Mouse (Mus musculus) adrenal gland, adult 8-10 months (tissue): Measurements from ENCODE around the gene Gm9639. TPM values are rescaled to one million over a fixed set of nuclear protein-coding genes. Genes with fewer than 3 reads are reported as not detected.
"Not testable (repeated sequence)": the region's sequence is repeated elsewhere in the genome, so short reads cannot be mapped to it uniquely, and the experiment has no call there.

Source experiments
- DNase-seq: peaks from one replicate; pipeline ENCODE4 v3.0.0; 2022
- total RNA-seq, 4 experiments: library from RNA; stranded (reverse); gene quantifications; 2 replicates each; pipeline ENCODE4 v1.2.4; 2022

Gm9639 gene
- total RNA-seq = not detected

DNA sequence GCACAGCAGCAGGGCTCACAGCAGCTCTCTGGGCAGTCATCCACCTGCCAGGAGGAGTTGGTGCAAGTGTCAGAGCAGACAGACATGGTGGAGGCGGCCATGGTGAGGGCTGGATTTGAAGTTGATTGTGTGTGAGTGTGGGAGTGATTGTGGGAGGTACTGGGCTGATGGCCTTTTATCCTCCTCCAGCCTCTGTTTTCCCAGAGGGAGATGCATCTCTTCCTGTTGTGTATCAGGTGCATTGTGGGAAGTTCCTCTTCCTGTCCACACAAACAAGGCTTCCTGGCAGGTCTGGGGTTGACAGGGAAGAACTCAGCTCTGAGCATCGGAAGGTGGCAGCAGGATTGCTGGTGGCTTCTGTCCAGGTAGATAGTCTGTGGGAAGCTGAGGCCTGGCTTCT lies at the start of gene Gm9639:
TSS of gene Gm9639 (minus strand) at position 101 of the 400 bp plus-strand sequence.
- DNase-seq = no peak

GRCm38 (mm10) chr10:77839006-77839405 lies 44.1 kb upstream of the Gm9639 start:
- DNase-seq = peak; percentile 30

DNA sequence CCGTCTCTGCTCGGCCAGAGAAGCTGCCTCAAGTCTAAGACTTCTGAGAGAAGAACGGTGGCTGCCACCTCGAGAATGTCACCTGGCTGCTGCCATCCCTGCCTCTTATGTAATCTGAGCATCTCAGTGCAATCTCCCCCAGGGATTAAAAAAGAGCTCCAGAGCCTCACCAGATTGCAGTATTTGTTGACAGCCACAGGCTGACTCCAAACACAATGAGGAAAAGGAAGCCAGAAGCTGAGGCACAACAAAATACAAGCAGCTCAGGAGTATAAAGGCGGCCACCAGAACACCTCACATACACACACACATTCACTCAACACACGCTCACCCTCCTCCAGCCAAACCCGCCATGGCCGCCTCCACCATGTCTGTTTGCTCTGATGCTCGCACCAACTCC lies 40.8 kb upstream of the Gm9639 start, which contains the start of gene Krtap10-10:
TSS of gene Krtap10-10 (plus strand) at position 301 of the 400 bp plus-strand sequence.
- no peak for DNase-seq

GRCm38 (mm10) chr10:77826951-77827350 lies 32.1 kb upstream of the Gm9639 start, which contains the start of gene Krtap10-4:
Gene Krtap10-4 (minus strand): TSS chr10:77827095.
- DNase-seq = no peak

DNA sequence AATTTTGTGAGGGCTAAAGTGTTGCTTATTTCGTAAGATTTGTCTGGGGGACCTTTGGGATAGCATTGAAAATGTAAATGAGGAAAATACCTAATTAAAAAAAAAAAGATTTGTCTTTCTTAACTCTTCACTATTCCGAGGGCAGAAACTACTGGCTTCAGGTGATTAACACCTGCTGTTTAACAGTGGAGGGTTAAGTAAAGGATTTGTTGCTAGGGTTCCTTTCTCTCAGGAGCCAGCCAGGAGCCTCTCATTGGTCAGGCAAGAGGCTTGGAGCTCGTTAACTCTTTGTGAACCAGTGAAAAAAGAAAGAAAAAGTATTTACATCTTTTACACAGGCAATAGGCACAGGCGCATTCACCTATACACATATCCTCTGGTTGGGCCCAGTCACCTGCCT lies 24.3 kb upstream of the Gm9639 start:
- DNase-seq = no peak

DNA sequence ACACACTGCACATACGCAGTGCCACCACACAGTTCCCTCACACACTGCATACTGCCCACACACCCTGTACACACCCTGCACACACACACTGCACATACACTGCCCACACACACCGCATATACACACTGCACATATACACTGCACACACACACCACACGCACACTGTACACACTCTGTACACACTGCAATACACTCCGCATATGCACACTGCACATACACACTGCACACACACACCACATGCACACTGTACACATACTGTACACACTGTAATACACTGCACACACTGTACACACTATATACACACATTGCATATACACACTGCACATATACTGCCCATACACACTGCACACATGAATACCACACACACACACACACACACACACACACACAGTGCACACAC lies 23.6 kb upstream of the Gm9639 start:
- DNase-seq = no peak

DNA sequence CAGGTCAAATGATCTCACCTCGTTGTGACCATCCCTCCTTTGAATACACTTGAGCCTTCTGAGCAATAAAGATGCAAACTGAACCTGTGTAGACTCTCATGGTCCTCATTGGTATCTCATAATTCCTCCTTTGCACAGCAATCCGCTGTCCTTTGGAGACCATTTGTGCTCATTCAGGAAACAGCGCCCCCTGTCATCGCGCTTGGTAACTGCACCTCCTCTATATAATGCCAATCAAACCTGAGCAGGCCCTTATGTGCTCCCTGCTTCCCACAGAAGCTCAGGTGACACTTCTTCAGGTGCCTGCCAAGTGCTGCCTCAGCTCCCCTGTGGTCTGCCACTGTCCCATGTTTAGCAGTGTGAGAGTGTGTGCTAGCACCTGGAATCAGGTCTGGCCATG lies 20.6 kb upstream of the Gm9639 start:
- DNase-seq = no peak

DNA sequence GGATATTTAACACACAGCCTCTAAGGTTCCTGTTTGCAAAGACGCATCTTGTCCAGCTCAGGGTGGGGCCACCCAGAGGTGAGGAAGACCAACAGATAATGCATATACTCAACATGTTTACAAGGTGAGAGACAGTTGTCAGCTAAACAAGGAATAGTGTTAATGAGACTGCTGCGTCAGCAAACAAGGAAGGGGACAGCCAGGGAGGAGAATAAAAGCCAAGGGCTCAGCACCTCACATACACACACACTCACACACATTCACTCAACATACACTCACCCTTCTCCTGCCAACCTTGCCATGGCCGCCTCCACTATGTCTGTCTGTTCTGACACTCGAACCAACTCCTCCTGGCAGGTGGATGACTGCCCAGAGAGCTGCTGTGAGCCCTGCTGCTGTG lies 19.5 kb upstream of the Gm9639 start, which contains the start of gene Gm2696:
TSS of gene Gm2696 (plus strand) at position 301 of the 400 bp plus-strand sequence.
- no peak for DNase-seq

DNA sequence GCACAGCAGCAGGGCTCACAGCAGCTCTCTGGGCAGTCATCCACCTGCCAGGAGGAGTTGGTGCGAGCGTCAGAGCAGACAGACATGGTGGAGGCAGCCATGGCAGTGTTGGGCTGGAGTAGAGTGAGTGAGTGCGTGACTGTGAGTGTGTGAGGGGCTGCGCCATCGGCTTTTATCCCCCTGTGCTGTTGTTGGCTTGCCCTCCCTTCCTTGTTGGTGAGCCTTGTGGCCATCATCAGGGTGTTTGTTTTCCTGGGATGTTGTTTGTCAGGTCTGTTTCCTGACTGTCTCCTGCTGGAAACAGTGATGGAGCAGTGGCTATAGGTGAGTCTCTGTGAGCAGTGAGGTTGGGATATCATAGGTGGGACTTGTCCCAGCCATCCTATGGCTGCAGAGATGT lies 16.9 kb upstream of the Gm9639 start, which contains the start of gene Gm9507:
TSS of gene Gm9507 (minus strand) at position 101 of the 400 bp plus-strand sequence.
- no peak for DNase-seq

DNA sequence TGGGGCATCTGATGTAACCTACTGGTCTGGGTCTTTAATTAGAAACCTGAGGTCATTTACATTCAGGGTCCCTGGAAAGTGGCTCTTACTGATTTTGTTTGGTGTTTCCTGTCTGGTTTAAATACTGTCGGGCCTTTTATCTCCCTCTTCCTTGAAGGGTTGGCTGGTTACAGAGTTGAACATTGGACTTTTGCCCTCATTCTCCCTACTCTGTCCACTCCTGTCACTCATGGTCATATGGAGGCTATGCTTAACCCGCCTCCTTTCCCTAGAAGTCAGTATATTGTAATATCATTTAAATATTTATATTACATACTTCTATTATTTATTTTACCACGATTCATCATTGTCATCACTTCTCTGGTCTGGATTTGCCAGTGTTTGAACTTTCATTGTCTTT lies 9.2 kb upstream of the Gm9639 start:
- DNase-seq = no peak

GRCm38 (mm10) chr10:77798921-77799508 lies 4.1 kb upstream of the Gm9639 start, which contains the start of gene Gm19668:
Gene Gm19668 (minus strand): TSS chr10:77799133.
- DNase-seq = no peak

DNA sequence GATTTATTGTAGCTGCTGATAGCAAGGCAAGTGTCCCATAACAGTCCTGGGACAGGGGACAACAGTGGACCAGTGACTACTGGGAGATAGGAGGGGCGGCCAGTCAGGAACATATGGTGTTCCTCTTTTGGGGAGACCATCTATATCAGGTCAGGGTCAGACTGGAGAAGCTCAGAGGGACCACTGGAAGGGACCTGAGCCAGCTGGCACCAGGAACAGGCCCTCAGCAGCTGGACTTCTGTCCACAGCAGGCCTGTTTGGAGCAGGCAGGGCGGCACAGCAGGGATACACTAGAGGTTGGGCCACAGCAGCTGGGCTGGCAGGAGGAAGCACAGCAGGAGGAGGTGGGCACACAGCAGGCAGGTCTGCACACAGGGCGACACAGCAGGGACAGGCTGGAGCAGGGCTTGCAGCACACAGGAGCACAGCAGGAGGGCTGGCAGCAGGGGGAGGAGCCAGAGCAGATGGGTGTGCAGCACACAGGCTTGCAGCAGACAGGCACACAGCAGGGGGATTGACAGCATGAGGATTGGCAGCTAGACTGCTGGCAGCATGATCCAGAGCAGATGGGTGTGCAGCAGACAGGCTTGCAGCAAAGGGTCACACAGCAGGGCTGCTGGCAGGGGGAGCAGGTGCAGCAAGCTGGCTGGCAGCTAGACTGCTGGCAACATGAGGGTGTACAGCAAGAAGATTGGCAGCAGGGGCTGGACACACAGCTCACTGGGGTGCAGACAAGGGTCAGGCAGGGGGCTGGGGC lies 3.5 kb upstream of the Gm9639 start:
- not testable (repeated sequence) for DNase-seq

DNA sequence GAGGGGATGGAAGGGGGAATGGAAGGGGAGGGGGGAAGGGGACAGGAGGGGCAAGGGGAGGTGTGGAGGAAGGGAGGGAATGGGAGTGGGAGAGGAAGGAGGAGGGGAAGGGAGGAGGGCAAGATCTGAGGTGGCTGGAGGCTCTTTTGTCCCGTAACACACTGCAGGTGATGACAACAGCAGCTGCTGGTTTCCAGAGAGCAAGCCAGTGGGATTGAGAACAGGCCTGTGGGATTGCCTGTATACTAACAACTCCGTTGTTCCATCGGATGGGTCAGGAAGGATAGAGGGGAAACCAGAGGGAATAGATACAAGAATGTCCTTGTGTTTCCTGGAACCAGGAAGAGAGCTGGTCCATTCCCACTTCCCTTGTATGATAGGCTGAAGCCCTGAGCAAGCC lies 2.8 kb upstream of the Gm9639 start:
- DNase-seq = no peak

GRCm38 (mm10) chr10:77788621-77789020 lies 6.3 kb downstream of the Gm9639 start:
- no peak for DNase-seq

- not testable (repeated sequence) for DNase-seq
These were observed 7.0 kb downstream of the Gm9639 start, which contains the start of gene Gm7137 for GRCm38 (mm10) chr10:77787876-77788275. Gene Gm7137 (minus strand): TSS chr10:77788200.

GRCm38 (mm10) chr10:77783396-77783795 lies 11.5 kb downstream of the Gm9639 start:
- DNase-seq = not testable (repeated sequence)

- not testable (repeated sequence) for DNase-seq
These were observed 12.4 kb downstream of the Gm9639 start, which contains the start of gene Gm3250 for GRCm38 (mm10) chr10:77782442-77782841. Gene Gm3250 (minus strand): TSS chr10:77782542.

DNA sequence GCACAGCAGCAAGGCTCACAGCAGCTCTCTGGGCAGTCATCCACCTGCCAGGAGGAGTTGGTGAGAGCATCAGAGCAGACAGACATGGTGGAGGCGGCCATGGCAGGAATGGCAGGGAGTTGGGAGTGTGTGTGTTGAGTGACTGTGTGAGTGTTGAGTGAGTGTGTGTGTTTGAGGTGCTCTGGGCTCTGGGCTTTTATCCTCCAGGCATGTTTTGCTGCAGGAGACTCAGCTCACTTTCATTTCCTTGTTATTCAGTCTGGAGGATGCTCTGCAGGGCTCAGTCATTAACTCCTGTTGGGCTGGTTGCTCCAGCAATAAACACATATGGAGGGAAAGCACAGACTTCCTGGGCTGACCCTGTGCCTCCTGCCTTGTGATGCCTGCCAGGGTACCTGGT lies 18.0 kb downstream of the Gm9639 start, which contains the start of gene Gm7138:
TSS of gene Gm7138 (minus strand) at position 101 of the 400 bp plus-strand sequence.
- not testable (repeated sequence) for DNase-seq

GRCm38 (mm10) chr10:77772142-77772541 lies 22.7 kb downstream of the Gm9639 start:
- DNase-seq = not testable (repeated sequence)

DNA sequence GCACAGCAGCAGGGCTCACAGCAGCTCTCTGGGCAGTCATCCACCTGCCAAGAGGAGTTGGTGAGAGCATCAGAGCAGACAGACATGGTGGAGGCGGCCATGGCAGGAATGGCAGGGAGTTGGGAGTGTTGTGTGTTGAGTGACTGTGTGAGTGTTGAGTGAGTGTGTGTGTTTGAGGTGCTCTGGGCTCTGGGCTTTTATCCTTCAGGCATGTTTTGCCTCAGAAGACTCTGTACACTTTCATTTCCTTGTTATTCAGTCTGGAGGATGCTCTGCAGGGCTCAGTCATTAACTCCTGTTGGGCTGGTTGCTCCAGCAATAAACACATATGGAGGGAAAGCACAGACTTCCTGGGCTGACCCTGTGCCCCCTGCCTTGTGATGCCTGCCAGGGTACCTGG lies 23.7 kb downstream of the Gm9639 start, which contains the start of gene Gm3238:
TSS of gene Gm3238 (minus strand) at position 101 of the 400 bp plus-strand sequence.
- not testable (repeated sequence) for DNase-seq

DNA sequence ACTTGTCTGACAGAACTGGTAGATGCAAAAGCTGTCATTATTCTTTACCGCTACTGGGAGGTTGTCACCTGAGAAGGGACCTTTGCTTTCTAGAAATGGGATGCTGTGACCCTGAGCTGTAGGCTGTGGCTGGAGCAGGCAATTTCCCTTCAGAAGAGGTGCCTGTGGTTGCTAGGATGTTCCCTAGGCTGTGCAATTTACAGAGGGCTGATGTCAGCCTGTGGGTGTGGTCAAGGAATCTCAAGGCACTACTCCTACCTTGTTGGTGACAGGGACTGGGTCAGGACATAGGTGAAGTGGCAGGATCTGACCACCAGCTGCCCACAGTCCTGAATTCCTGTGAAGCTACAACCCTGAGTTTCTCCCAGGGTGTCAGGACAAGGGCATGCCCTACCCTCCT lies 25.1 kb downstream of the Gm9639 start:
- no peak for DNase-seq

- DNase-seq = not testable (repeated sequence)
These were observed 35.3 kb downstream of the Gm9639 start, which contains the start of gene Gm3233 for GRCm38 (mm10) chr10:77759582-77759981. Gene Gm3233 (minus strand): TSS chr10:77759682.

GRCm38 (mm10) chr10:77753448-77753847 lies 41.4 kb downstream of the Gm9639 start:
- no peak for DNase-seq
